Mouse (Mus musculus) regulatory T cell (primary cell): ENCODE data around the gene Boll.
"Not testable (repeated sequence)": the region's sequence is repeated elsewhere in the genome, so short reads cannot be mapped to it uniquely, and the experiment has no call there.

Experiments used
- in situ Hi-C: fragments of 300-600 bp; cut with MboI, MseI; formaldehyde crosslinking; loops from one replicate; pipeline ENCODE4 v1.15.1; 2025; ENCODE audit warnings: high pct_unique_total_duplicates

The Boll gene

GRCm38 (mm10) chr1:55363044-55363565 lies at the start of gene Boll:
TSS of gene Boll (minus strand) at chr1:55363469.
- in situ Hi-C loops: loop anchor here (25.0 kb wide), 1 partner anchor 126 kb away; the partner anchor contains the start of genes Mars2 and Rftn2

GRCm38 (mm10) chr1:55412569-55412968 lies 49.3 kb upstream of the Boll start:
- in situ Hi-C loops: no loop called here

- in situ Hi-C loops: no loop called here
These were observed 47.8 kb upstream of the Boll start for GRCm38 (mm10) chr1:55411079-55411478.

- in situ Hi-C loops: no loop called here
These were observed 47.4 kb upstream of the Boll start for GRCm38 (mm10) chr1:55410670-55411069.

- in situ Hi-C loops: no loop called here
These were observed 43.5 kb upstream of the Boll start for GRCm38 (mm10) chr1:55406531-55407375.

GRCm38 (mm10) chr1:55406023-55406413 lies 42.7 kb upstream of the Boll start:
- in situ Hi-C loops: no loop called here

- in situ Hi-C loops: no loop called here
These were observed 42.2 kb upstream of the Boll start, which contains the start of gene Plcl1 for GRCm38 (mm10) chr1:55405272-55406022. TSS of gene Plcl1 (plus strand) at chr1:55405921.

- in situ Hi-C loops: loop anchor here (5.0 kb wide), 1 partner anchor 333 kb away; no protein-coding TSS in a partner anchor
These were observed 41.2 kb upstream of the Boll start for GRCm38 (mm10) chr1:55404439-55404838.

GRCm38 (mm10) chr1:55399891-55400290 lies 36.6 kb upstream of the Boll start:
- in situ Hi-C loops: loop anchor here (5.0 kb wide), 2 partner anchors 337 to 477 kb away; no protein-coding TSS in a partner anchor

GRCm38 (mm10) chr1:55383114-55383773 lies 20.0 kb upstream of the Boll start:
- in situ Hi-C loops: no loop called here

GRCm38 (mm10) chr1:55380527-55380926 lies 17.3 kb upstream of the Boll start:
- in situ Hi-C loops: no loop called here

- in situ Hi-C loops: loop anchor here (25.0 kb wide), 1 partner anchor 135 kb away; the partner anchor contains the start of genes Mars2 and Rftn2
These were observed 9.4 kb upstream of the Boll start for GRCm38 (mm10) chr1:55372626-55373025.

GRCm38 (mm10) chr1:55363586-55363985 lies 317 bp upstream of the Boll start:
- in situ Hi-C loops: loop anchor here (25.0 kb wide), 1 partner anchor 126 kb away; the partner anchor contains the start of genes Mars2 and Rftn2

- in situ Hi-C loops: loop anchor here (25.0 kb wide), 1 partner anchor 125 kb away; the partner anchor contains the start of genes Mars2 and Rftn2
These were observed 635 bp downstream of the Boll start for GRCm38 (mm10) chr1:55362634-55363033.

- in situ Hi-C loops: loop anchor here (25.0 kb wide), 1 partner anchor 115 kb away; the partner anchor contains the start of genes Mars2 and Rftn2
These were observed 11.4 kb downstream of the Boll start for GRCm38 (mm10) chr1:55351914-55352313.

- in situ Hi-C loops: not testable (repeated sequence)
These were observed 37.8 kb downstream of the Boll start for GRCm38 (mm10) chr1:55325496-55325895.

GRCm38 (mm10) chr1:55301077-55301476 lies 62.2 kb downstream of the Boll start:
- in situ Hi-C loops: no loop called here

- in situ Hi-C loops: no loop called here
These were observed 84.2 kb downstream of the Boll start for GRCm38 (mm10) chr1:55279081-55279480.

- in situ Hi-C loops: no loop called here
These were observed 97.8 kb downstream of the Boll start for GRCm38 (mm10) chr1:55265447-55265846.

- in situ Hi-C loops: no loop called here
These were observed 98.9 kb downstream of the Boll start for GRCm38 (mm10) chr1:55264385-55264784.

- in situ Hi-C loops: loop anchor here (25.0 kb wide), 1 partner anchor 116 kb away; the partner anchor contains the start of gene Boll
These were observed 116.9 kb downstream of the Boll start for GRCm38 (mm10) chr1:55246374-55246773.
